Comparison of ENCODE assay signal across 13 mouse cellular contexts in genomic region chr2:173152436-173153151, GRCm38 (mm10). TPM values are rescaled to one million over a fixed set of nuclear protein-coding genes. Genes with fewer than 3 reads are reported as not detected.
DNase-seq lines count a peak whose midpoint lies in the region; ATAC-seq and TF ChIP-seq lines count a peak whose summit lies in the region.
"Had no signal": no experiment of that assay in that cellular context is flagged by ENCODE, and none has a peak within 500 bp of the region (broad histone marks: within the 10 kb centered on the region; RNA-seq: fewer than 3 reads in every experiment).

TSS of gene Pck1 (plus strand) at chr2:173153048.

- no peaks in the 10 kb centered on the region for H3K9me3 ChIP-seq in kidney, embryonic 15.5 days (replicated peaks)
- H3K9me3 ChIP-seq in liver, embryonic 15.5 days (replicated peaks), result no peaks in the 10 kb centered on the region
- H3K9me3 ChIP-seq: limb, embryonic 15.5 days; midbrain, embryonic 12.5 days had no signal

- intact Hi-C loops in heart, adult 2 months (cut with DNase I), result no loop called here
- intact Hi-C loops in heart, postnatal 14 days (cut with DNase I), result no loop called here
- intact Hi-C loops in left cerebral cortex, postnatal 36 days (cut with DNase I), result no loop called here

- no peak for DNase-seq in heart, adult 2 months
- DNase-seq in heart, postnatal 14 days, result no peak
- peak in 1 of 2 experiments; percentile 61 for DNase-seq in adrenal gland, postnatal 36 days
- DNase-seq in spleen, postnatal 36 days (ENCODE audit: low spot score in 2 of 2), result no peak
- no peak for DNase-seq in left cerebral cortex, postnatal 36 days (ENCODE audit: low spot score in 2 of 2)
- no peak for DNase-seq in Muller cell, postnatal 12 days (ENCODE audit: inconsistent ontology term)
- DNase-seq: gastrocnemius, postnatal 25 days had no signal

- ATAC-seq in kidney, embryonic 15.5 days (replicated peaks; ENCODE audit: low FRiP score), result peak; percentile 81
- peak; percentile 80 for ATAC-seq in liver, embryonic 15.5 days (ENCODE audit: insufficient read depth)

- no peaks in the 10 kb centered on the region for H3K4me1 ChIP-seq in heart, adult 2 months (ENCODE audit: control insufficient read depth, insufficient read depth, low read length)
- H3K4me1 ChIP-seq in kidney, embryonic 15.5 days, result peaks cover 31% of the 10 kb centered on the region
- peaks cover 19% of the 10 kb centered on the region for H3K4me1 ChIP-seq in liver, embryonic 15.5 days (replicated peaks)
- H3K4me1 ChIP-seq: limb, embryonic 15.5 days; midbrain, embryonic 12.5 days had no signal

- no peaks in the 10 kb centered on the region for H3K36me3 ChIP-seq in heart, adult 2 months (ENCODE audit: control insufficient read depth, insufficient read depth, low read length)
- no peaks in the 10 kb centered on the region for H3K36me3 ChIP-seq in kidney, embryonic 15.5 days
- no peaks in the 10 kb centered on the region for H3K36me3 ChIP-seq in liver, embryonic 15.5 days (replicated peaks)
- H3K36me3 ChIP-seq: limb, embryonic 15.5 days; midbrain, embryonic 12.5 days had no signal

- H3K9ac ChIP-seq in heart, adult 2 months (ENCODE audit: low read depth, low read length), result no peak within 1 kb of the TSS
- no peak within 1 kb of the TSS for H3K9ac ChIP-seq in kidney, embryonic 15.5 days
- no peak within 1 kb of the TSS for H3K9ac ChIP-seq in liver, embryonic 15.5 days
- H3K9ac ChIP-seq: limb, embryonic 15.5 days; midbrain, embryonic 12.5 days had no signal

- TF ChIP-seq CTCF in heart, adult 2 months (IDR thresholded peaks at IDR 0.05), result no peak

- H3K4me3 ChIP-seq in heart, adult 2 months, result no peak within 1 kb of the TSS
- no peak within 1 kb of the TSS for H3K4me3 ChIP-seq in kidney, embryonic 15.5 days (replicated peaks)
- no peak within 1 kb of the TSS for H3K4me3 ChIP-seq in liver, embryonic 15.5 days (replicated peaks)
- H3K4me3 ChIP-seq: limb, embryonic 15.5 days; midbrain, embryonic 12.5 days had no signal

- no peak within 1 kb of the TSS for H3K27ac ChIP-seq in heart, adult 2 months
- H3K27ac ChIP-seq in kidney, embryonic 15.5 days, result 0 out of 2 replicates have a peak within 1 kb of the TSS, but pooled peaks have one; percentile 34
- H3K27ac ChIP-seq in liver, embryonic 15.5 days (replicated peaks), result no peak within 1 kb of the TSS; the same call in 1 of the 2 replicates
- H3K27ac ChIP-seq: limb, embryonic 15.5 days; midbrain, embryonic 12.5 days had no signal

- H3K79me2 ChIP-seq in heart, adult 2 months (replicated peaks; ENCODE audit: control insufficient read depth, insufficient read depth, low read length), result no peaks in the 10 kb centered on the region

- TF ChIP-seq POLR2A in heart, adult 2 months (IDR thresholded peaks at IDR 0.05; ENCODE audit: insufficient read depth, low read depth, low read length), result no peak

- no peak for TF ChIP-seq EP300 in heart, adult 2 months (IDR thresholded peaks at IDR 0.05; ENCODE audit: insufficient read depth, low read depth, low read length)

- no peaks in the 10 kb centered on the region for H3K27me3 ChIP-seq in heart, adult 2 months (ENCODE audit: control insufficient read depth, insufficient read depth, low read length)
- H3K27me3 ChIP-seq in kidney, embryonic 15.5 days, result peaks cover 7% of the 10 kb centered on the region; the same call in 1 of the 2 replicates
- H3K27me3 ChIP-seq in liver, embryonic 15.5 days, result peaks cover 9% of the 10 kb centered on the region; the same call in 1 of the 2 replicates
- H3K27me3 ChIP-seq: limb, embryonic 15.5 days; midbrain, embryonic 12.5 days had no signal

- 0 out of 2 replicates have a peak within 1 kb of the TSS, but pooled peaks have one; percentile 3 for H3K4me2 ChIP-seq in kidney, embryonic 15.5 days
- peak within 1 kb of the TSS; percentile 16; the same call in 1 of the 2 replicates for H3K4me2 ChIP-seq in liver, embryonic 15.5 days
- H3K4me2 ChIP-seq: limb, embryonic 15.5 days; midbrain, embryonic 12.5 days had no signal

- 59% methylated on average over 13 of the region's 13 CpGs for WGBS in heart, adult 2 months
- WGBS in kidney, embryonic 15.5 days, result 45% methylated on average over 13 of the region's 13 CpGs
- WGBS in liver, embryonic 15.5 days (ENCODE audit: insufficient replicate concordance), result 68% methylated on average over 13 of the region's 13 CpGs

RNA-seq across cellular contexts. Expression of gene Pck1, which starts in this region (rescaled TPM):
- total RNA-seq in heart, adult 2 months (2021), result 10 to 100 TPM; 18.0 to 20.5 TPM
- 12.4 and 35.3 TPM in 2 replicates for polyA plus RNA-seq in heart, adult 2 months (2012; rRNA removed)
- total RNA-seq in heart, postnatal 14 days (2021), result 10 to 100 TPM in 1 of 2 experiments, 1 to 10 TPM in 1; 7.2 to 42.3 TPM
- total RNA-seq in adrenal gland, postnatal 36 days (2021), result 100 to 1,000 TPM; 816 to 818 TPM
- 17.9 and 18.0 TPM in 2 replicates for polyA plus RNA-seq in kidney, embryonic 15.5 days (2015; fragmentation: Nextera tagmentation; extraction: Ambion mirVana)
- polyA plus RNA-seq in liver, embryonic 15.5 days (2015; fragmentation: Nextera tagmentation; extraction: Ambion mirVana), result 0.54 and 0.66 TPM in 2 replicates
- total RNA-seq in left cerebral cortex, postnatal 36 days (2021), result not detected
- total RNA-seq: neutrophil, adult 5-6 weeks had no signal
- polyA plus RNA-seq: brain, embryonic 14.5 days; midbrain, embryonic 12.5 days had no signal

Comparison
In these comparisons a context has a peak if more than half of its experiments do, and no peak if none do; other contexts are left out.
1. RNA of gene Pck1 (total RNA-seq): 816 to 818 TPM in adrenal gland, postnatal 36 days; 7.2 to 42.3 TPM in heart, postnatal 14 days, 18.0 to 20.5 TPM in heart, adult 2 months and not detected in left cerebral cortex, postnatal 36 days; every median in the first group is over 10 times any median in the second.
2. Peak in ATAC-seq and H3K4me2 ChIP-seq in liver, embryonic 15.5 days; RNA of the gene not detected or under 1 TPM.